Mouse (Mus musculus) Muller cell, postnatal 12 days (primary cell): ENCODE measurements around the gene Gm17655.
"Not testable (repeated sequence)": the region's sequence is repeated elsewhere in the genome, so short reads cannot be mapped to it uniquely, and the experiment has no call there.

Experiments used
- DNase-seq: peaks from one replicate; pipeline ENCODE4 v3.0.0-alpha.2; 2015; ENCODE audit errors: inconsistent ontology term

Gene Gm17655

DNA sequence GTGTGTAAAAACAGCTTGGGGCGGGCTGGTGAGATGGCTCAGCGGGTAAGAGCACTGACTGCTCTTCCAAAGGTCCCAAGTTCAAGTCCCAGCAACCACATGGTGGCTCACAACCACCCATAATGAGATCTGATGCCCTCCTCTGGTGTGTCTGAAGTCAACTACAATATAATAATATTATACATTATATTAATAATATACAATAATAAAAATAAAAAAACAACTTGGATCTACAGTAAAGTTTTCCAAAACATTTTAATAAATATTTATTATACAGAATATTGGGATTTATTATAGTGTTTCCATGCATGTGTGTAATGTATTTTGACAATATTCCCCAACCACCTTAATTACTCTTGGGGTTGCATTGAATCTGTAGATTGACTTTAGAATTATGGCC, at the start of gene Gm17655:
TSS of gene Gm17655 (minus strand) at position 101 of the 400 bp plus-strand sequence.
- not testable (repeated sequence) for DNase-seq

DNA sequence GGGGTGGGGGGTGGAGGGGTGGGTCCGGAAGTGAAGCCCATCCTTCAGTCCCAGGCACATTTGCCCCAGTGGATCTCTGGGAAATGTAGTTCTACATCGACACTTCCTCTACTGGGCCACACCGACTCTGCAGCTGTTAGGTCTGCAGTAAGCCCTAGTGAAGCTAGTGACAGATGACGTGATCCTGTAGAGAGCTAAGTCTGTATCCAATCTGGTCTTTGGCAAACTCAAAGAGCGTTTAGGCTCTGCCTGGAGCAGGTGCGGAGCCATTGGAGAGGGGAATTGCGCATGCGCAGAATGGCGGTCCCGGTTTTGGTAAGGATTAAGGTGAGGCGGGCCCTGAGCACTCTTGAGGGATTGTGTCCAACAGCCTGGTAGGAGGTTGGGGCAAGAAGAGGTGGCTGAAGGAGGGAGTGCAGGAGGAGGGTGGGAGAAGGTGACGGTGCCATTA, 37.7 kb upstream of the Gm17655 start, which contains the start of gene Zfp605:
TSS of gene Zfp605 (plus strand) at position 102 of the 451 bp plus-strand sequence.
- peak; percentile 80 for DNase-seq

DNA sequence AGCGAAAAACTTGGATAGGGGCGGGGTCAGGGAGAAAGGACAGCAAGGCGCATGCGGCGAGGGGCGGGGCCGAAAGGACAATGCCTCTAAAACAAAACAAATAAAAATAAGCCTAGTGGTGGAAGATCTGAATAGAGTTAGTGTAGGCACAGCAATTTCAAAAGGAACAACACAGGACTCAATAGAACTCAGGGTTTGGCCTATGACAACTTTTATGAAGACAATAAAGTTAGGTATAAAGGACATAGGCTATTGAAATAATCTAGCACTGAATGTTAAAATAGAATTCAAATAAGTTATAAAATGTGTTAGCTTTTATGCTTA, 36.0 kb upstream of the Gm17655 start:
- DNase-seq, result no peak

DNA sequence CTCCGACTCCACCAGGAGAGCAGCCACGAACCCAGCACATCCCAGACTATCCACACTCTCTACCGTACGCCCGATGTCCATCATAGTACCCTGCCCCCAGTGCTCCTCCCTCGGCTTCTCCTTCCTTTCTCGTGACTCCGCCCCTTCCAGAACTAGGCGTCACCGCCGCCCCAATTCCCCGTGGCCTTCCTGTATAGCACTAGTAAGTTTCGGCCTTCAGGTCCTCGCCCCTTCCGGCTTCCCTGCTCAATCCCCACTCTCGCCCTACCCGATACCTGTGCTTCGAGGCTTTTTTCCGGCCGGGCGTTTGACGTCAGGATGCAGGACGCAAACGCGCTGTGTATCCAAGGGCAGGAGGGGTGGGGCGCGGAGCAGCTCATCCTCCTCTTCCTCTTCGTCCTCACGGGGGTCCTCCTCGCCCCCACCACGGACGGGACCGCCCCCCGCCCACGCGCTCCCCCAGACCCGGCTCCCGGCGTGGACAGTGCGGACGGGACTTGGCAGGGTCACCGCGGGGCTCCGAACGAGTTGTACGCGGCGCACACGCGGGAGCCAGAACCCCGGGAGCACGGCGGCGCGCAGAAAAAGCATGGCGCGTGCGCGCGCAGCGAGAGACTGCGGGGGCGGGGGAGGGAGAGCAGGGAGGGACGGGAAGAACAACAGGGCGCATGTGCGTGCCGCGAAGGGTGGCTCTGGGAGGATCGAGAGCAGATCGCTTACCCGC, 35.4 kb upstream of the Gm17655 start, which contains the start of gene Gtpbp6:
TSS of gene Gtpbp6 (minus strand) at position 617 of the 724 bp plus-strand sequence.
- DNase-seq, result peak; percentile 98

DNA sequence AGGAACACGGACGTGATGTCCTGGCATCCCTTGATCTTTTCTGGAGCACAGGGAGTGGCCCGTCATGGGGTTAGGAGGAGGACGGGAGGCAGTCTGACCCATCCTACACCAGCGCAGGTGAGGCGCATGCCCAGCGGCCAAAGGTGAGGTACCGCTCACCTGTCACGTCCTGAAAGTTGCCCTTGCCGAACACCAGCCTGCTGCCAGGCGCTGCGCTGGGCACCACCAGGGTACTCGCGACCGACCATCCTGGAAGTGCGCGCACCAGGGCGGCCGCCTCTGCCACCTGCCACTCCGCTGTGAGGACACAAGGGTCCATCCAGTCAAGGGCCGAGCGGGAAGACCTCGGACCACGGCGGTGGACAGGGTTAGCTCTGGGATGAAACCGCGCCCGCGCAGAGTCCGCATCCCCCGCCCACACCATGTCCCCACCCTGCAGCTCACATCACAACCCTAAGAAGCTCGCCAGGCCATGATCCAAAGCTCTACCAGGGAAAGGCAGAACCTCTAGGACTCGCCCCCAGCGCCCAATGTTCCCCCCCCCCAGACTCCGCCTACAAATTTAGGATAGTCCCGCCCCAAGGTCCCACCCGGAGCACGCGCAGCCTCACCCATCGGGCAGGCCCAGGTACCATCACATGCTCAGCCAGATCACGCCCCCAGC, 34.7 kb upstream of the Gm17655 start:
- no peak for DNase-seq

DNA sequence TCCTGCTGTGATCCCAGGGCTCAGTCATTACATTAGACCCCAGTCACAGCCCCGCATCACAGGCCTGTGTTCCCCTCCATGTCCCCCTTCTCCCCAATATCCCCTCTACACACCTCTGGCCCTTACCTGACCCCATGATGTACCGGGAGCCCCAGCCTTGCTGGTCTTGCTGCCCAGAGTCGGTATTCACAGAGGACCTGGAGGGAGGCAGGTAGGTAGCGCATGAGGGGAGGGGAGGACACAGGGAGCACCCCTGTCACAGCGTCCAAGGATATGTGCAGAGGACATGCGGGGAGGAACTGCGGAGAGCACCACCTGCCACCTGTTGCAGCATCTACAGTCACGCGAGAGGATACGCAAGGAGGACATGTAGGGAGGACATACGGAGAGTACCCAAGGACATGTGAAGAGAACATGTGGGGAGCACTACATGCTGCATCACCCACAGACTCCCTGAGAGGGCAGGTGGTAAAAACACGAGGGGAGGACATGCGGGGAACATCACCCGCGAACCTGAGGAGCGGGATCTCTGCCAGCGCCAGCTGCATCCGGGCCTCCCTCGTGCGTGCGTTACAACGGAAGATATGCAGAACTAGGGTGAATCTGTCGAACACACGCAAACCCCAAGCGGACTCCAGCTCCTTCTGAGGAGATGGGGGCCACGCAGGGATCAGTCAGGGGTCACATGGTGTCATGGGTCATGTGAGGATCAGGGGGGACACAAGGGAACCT, 34.0 kb upstream of the Gm17655 start:
- DNase-seq, result no peak

DNA sequence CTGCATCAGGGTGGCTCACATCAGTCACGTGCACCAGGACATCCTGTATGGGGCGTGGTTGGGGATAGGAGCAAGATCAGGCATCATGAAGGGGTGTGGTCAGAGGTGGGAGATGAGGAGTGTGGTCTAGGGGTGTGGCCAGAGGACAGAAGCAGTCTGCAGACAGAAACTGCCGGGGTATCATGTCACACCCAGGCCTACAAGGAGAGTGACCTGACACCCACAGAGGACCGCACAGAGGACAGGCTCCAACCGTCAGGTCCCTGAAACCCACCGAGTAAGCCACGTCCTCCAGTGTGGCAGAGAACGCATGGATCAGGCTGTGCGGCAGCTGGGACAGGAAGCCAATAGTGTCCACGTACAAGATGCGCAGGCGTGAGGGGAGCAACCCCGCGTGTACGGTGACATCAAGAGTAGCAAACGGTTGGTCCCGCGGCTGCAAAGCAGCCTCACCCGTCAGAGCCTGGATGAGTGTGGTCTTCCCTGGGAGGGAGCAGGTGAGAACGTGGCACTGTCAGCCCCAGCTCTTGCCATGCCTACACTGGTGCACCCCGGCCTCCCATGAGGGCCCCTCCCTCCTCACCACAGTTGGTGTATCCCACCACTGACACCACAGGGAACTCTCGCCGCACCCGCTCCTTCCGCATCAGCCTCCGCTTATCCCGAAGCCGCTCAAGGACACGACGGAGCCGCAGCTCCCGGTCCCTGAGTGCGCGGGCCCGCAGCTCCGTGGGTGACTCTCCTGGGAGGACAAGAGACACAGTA, 32.5 kb upstream of the Gm17655 start:
- no peak for DNase-seq

DNA sequence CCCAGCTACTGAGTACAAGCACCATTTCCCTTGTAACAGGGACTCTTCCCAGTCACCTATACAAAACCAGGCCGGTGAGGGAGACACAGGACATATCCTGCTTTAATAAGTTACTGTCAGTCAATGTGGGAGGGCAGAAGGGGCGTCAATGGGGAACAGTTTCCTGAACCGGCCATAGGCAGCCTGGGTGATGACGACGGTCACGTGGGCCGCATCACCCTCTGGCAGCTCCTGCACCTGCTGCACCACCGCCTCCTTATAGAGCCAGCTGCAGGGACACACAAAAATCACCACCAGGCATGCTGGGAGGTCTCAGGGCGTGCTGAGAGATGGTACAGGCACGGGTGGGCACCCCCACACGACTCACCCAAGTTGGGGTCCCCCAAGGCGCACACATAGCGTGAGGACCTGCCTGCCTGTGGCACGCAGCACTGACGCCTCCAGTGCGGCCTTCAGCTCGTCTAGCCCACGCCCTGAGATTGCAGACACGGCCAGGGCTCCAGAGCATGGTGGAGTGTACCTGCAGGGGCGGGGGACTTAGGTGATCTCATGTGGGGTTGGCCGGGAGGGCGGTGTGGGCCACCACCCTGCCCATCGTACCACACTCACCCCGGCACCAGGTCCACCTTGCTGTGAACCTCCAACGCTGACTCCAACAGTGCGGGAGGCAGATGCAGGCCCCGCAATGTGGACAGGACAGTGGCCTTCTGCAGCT, 31.7 kb upstream of the Gm17655 start:
- no peak for DNase-seq

DNA sequence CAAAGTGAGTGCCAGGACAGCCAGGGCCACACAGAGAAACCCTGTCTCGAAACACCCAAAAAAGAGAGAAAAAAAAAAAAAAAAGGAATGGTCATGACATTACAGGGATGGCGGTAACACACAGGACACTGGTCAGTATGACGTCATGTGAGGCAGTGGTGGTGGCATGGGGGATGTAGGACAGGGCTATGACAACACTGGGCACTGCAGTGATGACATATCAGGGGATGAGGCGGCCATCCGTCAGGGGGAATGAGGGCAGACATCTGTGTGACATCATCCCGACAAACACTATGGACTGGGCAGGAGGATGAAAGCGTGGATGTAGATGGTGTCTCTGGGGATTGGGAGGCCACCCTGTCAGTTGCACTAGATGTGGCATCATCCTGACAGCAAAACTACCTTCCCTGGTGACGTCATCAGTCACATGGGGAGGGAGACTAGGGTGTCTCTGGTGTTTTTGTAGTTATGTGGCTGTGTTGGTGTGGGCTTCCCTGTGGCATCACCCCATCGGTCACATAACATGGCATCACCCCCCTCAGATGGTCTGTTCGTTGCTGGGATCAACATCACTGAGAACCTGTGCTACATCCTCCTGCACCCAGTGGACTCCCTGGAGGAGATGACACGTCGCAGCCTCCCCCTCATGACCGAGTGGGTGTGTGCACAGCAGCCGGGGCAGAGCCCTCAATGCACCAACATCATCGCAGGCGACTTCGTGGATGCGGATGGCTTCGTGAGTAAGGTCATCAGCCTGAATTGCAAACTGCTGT, 30.7 kb upstream of the Gm17655 start:
- DNase-seq, result no peak

DNA sequence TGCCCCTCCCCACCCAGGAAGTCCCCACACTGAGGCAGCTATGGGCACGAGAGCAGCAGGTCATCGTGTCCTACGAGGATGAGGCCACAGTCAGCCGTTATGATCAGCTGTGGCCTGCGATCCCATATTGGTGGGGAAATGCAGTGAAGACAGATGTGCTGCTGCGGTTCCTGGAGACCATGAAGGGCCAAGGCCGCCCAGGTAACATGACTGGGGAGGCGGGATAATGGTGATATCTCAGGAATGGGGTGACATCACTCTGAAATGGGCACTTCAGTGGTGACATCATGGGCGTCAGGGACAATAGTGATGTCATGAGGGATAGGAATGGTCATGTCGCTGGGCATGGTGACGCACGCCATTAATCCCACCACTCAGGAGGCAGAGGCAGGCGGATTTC, 30.1 kb upstream of the Gm17655 start:
- no peak for DNase-seq

DNA sequence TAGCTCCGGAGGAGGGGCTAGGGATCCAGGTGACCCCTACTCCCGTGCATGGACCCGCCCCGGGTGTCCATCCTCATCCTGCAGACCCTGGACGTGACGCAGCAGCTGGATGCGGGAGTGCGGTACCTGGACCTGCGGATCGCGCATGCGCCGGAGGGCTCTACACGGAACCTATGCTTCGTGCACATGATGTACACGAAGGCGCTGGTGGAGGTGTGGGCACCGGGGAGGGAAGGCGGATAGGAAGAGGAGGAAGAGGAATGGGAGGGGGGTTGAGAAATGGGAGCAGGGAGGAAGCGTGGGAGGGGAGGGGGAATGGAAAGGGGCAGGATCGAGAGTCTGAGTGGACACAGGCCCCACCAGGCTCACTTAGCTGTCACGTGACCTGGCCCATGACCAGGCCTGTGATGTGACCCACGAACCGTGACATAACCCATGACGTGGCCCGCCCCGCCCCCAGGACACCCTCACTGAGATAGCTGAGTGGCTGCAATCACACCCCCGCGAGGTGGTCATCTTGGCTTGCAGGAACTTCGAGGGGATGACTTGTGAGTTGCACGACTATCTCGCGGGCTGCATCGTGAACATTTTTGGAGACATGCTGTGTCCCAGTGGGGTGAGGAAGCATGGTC, 29.5 kb upstream of the Gm17655 start:
- DNase-seq, result peak; percentile 45

DNA sequence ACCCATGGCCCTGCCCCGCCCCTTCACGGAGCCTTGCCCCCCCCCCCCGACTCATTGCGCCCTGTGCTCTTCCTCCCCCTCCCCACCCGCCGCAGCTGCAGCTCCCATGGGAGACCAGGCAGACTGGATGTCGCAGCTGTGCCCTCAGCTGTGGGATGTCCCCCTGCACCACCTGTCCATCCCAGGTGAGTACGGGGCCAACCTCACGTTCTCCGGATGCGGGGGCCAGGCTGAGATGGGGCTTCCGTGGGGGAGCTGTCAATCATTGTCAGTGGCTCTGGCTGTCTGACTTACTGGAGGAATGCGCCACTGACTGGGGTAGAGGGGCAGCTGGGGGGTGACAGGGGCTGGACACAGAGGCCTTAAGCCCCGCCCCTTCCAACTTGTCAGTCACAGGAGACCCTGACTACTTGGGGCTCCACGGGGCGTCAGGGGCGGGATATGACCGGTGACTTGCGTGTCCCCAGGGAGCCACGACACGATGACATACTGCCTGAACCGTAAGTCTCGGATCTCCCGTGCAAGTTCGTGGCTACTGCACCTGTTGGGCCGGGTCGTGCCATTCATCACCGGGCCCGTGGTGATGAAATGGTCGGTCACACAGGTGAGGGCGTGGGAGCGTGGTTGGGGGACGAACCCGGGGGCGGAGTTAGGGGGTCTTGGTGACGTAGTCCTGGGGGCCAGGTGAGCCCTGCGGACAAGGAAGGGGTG, 28.8 kb upstream of the Gm17655 start:
- no peak for DNase-seq

DNA sequence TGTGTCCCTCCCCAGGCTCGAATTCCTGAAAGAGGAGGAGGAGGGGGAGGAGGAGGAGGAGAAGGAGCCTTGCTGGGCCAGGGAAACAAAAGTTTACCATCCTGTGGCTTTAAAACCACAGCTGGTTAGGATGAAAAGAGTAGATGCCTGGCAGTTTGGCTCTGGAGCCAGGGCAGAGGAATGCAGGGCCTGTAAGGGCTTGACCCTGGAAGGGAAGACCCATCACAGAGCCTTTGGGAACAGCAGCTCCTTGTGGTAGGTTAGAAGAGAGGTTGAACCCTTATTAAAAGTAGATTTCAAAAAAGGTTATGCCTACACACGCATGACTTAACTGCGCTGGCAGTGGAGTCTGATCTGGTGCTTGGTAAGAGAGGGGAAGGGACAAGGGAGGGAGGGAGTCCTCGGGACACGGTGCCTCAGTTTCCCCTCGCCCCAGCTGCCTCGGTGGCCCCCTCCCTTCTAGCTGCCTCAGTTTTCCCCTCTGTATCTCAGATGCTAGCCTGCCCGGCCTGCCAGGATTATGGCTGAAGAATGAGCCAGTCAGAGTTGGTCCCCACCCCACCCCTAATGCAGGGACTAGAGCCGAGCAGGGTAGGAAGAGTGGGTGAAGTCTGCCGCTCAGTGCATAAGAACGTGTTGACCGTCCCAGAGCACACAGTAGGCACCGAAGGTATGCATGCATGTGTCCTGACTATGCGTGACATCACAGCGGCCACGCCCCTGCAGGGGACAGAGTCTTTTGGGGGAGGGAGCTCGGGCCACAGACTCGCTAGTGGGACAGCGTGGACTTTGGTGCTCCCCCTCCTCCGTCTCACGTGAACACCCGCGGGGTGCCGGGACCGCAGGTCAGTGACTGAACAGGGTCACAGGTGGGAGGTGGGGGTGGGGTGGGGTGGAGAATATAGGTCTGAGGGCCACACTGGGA, 27.6 kb upstream of the Gm17655 start, which contains the start of gene Plcxd1:
TSS of gene Plcxd1 (plus strand) at position 314 of the 925 bp plus-strand sequence.
- DNase-seq, result peak; percentile 43

DNA sequence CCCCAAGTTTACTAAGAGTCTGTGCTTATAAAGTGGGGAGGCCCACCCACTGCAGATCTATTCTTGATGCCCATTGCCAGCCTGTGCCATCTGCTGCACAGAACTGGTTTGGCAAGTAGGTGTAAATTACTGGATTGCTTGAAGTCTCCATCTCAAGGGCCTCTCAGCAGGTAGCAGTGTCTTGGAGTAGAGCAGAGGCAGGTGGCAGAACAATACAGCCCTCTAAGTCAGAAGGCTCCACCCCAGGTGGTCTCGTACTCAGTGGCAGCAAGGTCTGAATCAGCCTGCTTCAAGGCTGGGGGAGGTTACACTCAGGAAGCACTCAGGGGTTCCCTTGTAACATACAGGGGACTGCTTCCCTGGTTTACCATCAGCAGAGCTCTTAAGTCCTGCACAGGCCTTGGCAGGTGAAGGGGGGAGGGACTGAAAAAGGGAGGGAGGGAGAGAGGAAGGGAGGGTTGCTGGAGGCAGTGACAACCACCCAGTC, 26.7 kb upstream of the Gm17655 start:
- no peak for DNase-seq

DNA sequence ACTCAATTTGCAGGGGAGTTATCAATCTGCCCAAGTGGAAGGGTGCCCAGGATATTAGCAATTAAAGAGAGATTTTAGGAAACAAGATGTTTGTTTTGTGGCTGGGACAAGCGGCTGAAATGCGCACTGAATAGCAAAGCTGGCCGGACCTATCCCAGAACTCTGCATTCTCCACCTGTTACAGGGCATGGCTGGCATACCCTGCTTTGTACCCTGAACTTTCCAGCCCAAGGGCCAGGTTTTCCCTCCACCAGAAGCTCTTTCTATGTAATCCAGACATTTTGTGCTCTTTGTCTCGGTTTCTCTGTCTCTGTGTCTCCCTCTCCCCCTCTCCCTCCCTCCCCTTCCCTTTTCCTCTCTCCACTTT, 22.5 kb upstream of the Gm17655 start:
- no peak for DNase-seq

DNA sequence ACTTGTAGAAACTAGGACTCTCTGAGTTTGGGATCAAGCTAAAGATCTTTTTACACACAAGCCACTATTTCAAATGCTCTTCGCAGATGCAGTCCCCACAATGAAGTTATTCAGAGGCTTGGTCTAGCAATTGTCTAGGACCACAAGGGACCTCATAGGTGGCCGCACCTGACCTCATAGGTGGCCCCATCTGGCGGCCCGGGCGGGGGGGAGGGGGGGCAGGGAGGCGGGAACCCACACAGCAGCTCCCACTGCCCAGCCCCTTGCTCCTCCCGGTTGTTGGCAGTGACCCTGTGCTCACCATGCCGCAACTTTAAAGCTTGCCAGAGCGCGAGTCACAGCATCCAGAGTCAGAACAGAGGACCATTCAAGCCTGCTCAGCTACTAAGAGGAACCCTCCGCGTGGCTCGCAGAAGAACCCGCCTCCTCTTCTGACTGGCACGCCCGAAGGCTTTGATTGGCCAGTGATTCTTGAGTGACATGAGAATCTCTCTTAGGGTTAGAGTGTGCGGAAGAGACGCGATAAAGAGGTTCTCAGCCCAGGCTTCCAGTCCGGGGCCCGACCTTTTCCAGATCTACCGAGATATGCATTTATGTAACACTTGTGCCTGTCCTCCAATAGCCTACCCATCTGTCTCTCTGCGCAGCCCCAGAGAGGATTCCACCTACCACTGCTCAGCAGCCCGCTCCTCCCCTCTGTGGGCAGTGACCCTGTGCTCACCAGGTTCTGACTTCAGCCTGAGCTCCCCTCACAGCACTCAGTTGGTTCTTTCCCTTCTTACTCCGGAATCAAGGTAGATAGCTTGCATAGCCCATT, 21.9 kb upstream of the Gm17655 start, which contains the start of gene Gm35315:
TSS of gene Gm35315 (minus strand) at position 391 of the 817 bp plus-strand sequence.
- DNase-seq, result peak; percentile 92

DNA sequence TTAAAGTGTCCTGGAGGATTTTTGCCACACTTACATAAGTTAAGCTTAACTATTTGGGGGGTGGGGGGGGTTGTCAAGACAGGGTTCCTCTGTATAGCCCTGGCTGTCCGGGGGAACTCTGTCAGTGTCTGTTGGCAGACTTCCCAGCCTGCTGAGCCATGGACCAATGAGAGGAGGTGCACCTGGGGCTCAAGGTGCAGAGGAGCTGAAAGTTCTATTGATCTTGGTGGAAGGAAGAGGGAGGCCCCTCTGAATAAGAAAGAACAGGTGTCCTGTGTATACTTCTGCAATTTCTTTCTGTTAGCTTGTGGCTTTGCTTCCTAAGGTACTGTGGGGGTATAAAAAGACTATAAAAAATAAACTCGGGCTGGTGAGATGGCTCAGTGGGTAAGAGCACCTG, 19.2 kb upstream of the Gm17655 start:
- DNase-seq, result no peak
